Mouse (Mus musculus): ENCODE measurements around the gene Serpine2.

The Serpine2 gene

DNA sequence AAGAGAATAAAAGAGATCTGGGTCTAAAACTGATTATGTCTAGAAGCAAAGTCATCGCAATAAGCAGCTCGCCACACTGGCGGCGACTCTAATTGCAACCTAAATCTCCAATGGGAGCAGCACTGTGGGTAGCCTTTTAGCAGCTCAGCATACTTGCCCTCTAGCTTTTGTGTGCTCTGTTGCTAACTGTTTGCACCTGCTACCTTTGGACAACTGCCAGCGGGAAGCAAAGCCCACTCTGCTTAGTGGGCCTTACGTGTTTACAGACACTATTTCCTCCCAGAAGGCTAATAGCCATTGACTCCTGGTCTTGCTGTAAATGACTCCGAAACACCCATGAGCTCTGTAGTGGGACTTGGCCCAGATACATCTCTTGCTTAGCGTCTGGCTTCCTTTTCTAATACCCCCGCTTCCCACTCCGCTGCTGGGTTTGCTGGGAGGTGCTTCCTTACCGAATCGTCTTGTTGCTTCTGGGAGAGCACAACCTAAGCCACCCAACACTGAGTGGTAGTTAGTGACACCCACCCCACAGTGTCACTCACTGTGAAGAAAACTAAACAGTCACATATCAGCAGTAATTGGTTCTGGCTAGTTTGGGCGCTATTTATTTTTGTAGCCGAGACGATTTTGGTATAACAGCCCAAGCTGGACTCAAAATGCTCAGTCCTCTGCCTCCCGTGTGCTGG is 28.1 kb downstream of the Serpine2 start:
- TF ChIP-seq GATA4 (IDR thresholded peaks at IDR 0.05; ENCODE audit: insufficient replicate concordance, low read length): no peak

DNA sequence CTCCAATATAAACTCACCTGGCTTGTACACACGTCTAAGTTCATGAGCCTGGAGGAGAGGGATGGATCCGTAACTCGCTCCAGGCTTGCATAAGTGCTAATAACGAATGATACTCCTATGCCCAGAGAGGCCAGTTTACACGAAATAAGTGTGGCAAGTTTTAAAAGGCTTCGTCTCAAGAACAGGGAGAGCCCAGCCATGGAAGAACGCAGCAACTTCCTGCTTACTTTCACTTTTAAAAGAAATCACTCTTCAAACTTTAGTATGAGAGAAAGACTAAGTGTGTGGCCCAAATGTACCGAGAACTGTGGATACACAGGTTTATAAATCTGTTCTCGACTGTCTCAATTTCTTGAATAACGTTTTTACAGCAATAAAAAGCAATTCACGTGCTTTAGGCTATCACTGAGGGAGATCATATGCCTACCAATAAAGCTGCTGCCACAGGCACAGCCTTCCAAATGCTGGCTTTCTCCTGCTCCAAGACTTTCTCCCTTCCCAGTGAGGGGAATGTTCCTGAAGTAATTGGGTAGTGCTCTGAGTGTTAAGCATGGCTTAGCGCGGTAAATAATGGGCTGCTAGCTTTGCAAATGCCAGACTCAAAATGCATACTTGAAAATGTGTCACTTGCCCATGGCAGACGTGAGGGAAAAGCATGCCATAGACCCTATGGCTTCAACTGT is 36.9 kb downstream of the Serpine2 start:
- no peak for TF ChIP-seq GATA4 (IDR thresholded peaks at IDR 0.05; ENCODE audit: insufficient replicate concordance, low read length)

DNA sequence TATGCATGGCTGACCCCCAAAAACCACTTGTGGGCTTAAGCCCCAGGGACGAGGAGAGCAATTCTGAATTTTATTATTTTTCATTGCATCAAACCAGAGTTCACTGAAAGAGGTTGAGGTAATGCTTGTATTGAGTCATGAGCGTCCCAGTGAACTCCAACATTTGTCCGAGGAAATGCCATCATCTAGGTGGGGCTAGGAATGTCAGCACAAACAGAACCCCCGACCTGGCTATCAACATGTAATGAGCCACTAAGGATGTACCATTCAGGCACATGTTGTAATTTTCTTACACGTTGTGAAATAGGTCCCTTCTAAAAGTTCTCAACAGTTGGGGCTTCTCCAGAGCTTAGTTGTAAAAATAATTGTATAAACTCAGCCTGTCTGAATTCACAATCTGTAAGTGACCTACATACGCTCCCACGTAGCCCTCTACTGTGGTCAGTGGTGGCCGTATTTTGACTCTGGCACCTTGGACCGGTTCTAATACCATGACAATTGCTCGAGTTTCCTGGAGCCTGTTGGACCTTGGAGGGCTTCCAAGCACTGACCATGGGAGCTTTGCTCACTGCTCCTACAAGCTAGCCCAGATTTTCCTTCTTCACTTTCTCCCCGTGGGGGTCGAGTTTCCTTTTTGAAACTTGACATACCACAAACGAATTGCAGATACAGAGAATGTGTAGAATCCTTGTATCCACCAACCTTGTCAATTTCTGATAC is 38.0 kb downstream of the Serpine2 start:
- no peak for TF ChIP-seq GATA4 (IDR thresholded peaks at IDR 0.05; ENCODE audit: insufficient replicate concordance, low read length)

DNA sequence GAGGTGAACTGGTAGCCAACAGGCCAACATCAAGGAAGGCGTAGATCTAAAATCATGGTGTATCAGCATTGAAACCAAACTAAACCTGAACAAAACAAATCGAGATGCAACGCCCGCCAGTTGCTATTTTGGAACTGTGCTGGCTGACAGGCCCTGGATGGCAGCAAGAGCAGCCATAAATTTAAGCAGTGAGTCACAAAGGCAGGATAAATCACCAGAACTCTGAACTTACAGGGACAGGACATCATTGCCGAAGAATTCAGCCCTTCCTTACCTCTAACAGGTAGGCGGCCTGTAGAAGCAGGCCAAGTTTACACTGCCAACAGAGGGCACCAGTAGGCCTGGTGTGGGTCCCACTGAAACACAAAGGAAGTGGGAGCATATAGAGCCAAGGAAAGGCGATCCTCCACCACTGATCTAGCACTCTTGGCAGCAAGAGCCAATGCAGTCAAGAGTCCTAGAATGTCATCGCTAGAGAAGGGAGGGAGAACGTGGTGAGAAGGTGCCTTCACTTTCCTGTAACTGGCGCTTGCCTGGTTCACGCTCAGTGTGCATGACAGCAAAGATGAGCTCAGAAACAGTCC is 41.6 kb downstream of the Serpine2 start:
- TF ChIP-seq GATA4 (IDR thresholded peaks at IDR 0.05; ENCODE audit: insufficient replicate concordance, low read length): no peak

DNA sequence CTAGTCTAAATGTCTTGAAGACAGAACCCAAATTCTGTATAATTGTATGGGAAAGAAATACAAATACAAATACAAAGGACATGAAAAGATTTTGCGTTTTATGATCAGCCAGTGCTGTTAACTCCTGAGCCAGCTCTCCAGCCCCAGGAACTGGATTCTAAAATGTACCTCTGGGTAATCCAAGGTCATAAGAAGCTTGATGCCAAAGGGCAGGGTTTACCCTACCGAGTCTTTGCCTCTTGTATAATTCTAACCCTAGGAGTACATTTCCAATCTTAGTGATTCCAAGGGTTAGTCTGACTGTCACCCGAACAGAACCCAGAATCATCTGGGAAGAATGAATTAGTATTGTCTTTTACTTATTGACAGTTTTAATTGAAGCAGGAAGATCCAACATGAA is 45.5 kb downstream of the Serpine2 start:
- TF ChIP-seq GATA4 (IDR thresholded peaks at IDR 0.05; ENCODE audit: insufficient replicate concordance, low read length): no peak

DNA sequence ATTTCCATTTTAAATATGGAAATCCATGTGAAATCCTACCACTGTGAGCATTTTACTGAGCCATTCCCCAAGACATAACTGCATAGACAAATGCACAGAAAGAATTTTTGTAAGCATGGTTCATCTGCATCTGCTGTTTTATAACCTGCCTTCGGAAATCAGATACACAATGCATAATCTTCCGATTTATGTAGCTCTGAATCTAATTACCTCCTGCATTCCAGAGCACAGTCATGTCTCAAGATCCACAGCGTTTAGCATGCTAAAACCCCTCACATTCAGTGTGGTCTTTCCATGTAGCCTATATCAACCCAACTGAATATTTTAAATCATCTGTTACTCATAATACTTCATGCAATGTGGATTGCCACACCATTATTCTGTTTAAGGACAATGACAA is 51.5 kb downstream of the Serpine2 start:
- TF ChIP-seq GATA4 (IDR thresholded peaks at IDR 0.05; ENCODE audit: insufficient replicate concordance, low read length): no peak

DNA sequence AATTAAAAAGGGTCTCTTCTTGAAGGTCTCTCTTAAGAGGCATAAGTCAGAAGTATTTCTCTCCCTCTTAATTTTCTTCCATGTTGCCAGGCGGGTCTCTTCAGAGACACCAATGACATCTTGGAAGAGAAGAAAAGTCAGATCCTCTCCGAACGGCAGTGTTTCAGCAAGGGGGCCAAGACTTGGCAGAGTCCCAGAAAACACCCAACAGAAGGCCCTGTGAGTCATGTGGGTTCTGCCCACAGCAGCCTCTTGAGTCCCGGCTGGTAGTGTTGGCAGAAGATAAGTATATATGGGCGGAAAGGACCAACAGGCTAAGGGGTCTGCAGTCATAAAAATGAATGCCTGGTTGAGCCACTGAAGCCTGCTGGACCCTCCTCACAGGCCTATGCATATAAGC is 54.1 kb downstream of the Serpine2 start:
- no peak for TF ChIP-seq GATA4 (IDR thresholded peaks at IDR 0.05; ENCODE audit: insufficient replicate concordance, low read length)

DNA sequence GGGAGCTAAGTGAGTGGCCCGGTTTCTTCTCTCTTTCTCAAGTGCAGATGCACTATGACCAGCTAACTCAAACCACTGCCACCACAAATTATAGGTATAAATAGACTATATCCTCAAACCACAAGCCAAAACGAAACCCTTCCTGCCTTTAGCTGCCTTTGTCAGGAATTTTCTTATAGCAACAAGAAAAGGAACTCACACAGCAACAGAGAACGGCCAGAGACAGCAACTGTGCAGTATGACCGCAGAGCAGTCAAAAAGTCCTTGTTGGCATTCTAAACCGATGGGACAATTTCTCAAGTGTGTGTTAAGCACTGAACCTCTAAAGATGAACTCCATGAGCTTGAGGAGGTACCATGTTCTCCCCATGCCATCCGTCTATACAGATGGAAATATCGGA is 57.4 kb downstream of the Serpine2 start:
- TF ChIP-seq GATA4 (IDR thresholded peaks at IDR 0.05; ENCODE audit: insufficient replicate concordance, low read length): no peak

DNA sequence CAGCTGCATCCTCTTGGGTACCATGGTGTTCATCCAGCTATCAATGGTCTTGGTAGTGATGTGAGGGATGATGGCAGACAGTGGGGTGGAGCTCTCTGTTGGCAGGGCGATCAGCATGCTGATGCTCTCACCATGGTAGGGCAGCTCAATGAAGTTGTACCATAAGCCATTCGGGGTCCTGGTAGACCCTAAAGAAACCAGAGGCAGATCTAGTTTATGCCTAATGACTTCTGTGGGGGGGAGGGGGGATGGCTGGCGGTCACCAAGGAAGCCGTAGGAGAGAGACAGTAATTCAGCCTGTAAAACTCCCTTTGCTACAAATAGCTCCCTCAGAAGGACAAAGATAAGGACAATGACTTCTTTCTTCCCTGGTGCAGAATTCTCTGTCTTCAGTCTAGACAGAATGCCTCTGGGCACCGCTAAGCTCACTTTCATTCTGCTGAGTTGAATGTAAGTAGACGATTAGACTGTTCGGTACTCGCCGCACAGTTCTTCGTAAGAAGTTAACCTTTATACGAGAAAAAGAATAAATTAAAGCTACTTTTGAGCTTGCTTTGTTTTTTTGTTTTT is 58.0 kb downstream of the Serpine2 start:
- no peak for TF ChIP-seq GATA4 (IDR thresholded peaks at IDR 0.05; ENCODE audit: insufficient replicate concordance, low read length)

DNA sequence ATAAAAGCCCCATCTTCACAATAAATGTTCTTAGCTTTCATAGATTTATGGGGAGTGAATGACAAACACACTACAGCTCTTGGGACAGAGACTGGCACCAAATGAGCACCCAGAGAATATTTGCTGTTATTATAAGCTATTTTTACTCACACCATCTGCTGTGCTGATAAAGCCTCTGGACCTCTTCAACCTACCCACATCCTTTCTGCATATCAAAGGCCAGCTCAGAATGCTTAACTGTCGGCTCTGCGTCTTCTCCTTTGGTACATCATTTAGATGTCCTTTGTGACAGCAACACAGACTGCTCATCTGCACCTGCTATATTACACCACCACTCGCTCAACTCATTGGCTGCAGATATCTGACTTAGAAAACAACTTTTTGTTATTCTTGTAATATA is 63.9 kb downstream of the Serpine2 start:
- TF ChIP-seq GATA4 (IDR thresholded peaks at IDR 0.05; ENCODE audit: insufficient replicate concordance, low read length): no peak

DNA sequence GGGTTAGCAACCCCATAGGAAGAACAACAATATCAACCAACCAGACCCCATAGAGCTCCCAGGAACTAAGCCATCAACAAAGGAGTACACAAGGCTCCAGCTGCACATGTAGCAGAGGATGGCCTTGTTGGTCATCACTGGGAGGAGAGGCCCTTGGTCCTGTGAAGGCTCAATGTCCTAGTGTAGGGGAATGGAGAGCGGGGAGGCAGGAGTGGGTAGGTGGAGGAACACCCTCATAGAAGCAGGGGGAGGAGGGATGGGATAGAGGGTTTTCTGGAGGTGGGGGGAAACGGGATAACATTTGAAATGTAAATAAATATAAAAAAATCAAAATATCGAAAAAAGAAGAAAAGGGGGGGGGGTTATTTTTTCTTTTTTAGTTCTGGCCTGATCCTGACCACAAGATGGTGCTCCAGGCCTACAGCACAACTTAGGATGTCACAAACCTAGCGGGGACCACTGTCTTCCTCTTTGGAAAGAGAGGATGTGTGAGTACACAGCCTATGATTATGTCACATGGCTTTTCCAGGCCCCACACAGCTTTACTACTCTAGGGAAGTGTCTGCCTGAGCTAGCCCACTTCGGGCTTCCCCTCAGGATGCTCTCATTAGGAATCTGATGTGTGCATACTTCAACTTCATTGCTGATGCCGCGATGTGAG is 74.6 kb downstream of the Serpine2 start:
- no peak for TF ChIP-seq GATA4 (IDR thresholded peaks at IDR 0.05; ENCODE audit: insufficient replicate concordance, low read length)

DNA sequence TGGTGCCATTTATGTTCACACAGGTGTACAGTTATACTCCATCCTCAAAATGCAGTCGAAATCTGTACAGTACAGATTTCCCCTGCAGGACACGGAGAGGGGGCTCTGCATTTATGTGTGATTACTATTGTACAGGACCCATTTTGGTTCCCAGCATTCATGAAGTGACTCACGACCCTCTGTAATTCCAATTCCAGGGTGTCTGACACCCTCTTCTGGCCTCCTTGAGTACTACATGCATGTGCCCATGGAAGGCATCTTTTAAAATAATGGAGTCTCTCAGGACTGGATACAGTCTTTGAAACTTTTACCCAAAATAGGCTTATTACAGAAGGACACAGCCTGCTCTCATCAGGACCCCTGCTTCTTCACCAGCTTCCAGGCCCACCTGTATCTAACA is 78.5 kb downstream of the Serpine2 start:
- no peak for TF ChIP-seq GATA4 (IDR thresholded peaks at IDR 0.05; ENCODE audit: insufficient replicate concordance, low read length)

DNA sequence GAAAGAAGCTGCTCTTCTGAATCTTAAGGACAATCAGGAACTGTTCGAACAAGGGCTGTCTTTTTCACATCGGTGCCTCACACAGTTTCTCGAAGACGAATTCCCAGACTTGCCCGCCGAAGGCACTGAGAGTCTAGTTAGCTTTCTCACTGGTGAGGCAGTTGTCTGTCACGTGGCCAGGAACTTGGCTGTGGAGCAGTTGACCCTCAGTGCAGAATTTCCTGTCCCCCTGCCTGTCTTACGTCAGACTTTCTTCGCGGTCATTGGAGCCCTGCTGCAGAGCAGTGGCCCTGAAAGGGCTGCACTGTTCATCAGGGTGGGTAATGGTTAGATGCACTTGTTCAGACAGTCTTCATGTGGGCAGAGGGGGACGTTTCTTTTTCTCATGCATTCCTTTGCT is 83.0 kb downstream of the Serpine2 start:
- no peak for TF ChIP-seq GATA4 (IDR thresholded peaks at IDR 0.05; ENCODE audit: insufficient replicate concordance, low read length)

DNA sequence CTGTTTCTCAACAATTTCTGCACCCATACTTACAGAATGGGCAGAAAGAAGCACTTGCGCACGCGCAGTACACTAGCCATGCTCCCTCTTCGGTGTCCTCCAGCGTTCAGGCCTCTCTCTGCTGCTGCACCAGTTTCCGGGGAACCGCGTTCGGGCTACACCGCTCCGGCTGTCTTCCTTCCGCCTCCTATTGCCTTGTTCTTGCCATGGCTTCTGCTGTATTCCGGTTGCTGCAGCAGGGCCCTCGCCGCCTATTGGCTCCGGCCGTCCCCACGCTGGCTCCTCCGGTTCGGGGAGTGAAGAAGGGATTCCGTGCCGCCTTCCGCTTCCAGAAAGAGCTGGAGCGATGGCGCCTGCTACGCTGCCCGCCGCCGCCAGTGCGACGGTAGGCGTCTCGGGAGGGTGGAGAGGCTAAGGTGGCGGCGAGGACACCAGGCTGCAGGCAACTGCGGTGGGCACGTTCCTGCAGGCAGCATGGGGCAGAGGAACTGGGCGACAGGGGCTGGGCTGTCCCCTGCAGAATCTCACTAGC is 85.0 kb downstream of the Serpine2 start, which contains the start of the genes Mrpl44 and Wdfy1:
Gene Mrpl44, plus strand, starts transcription at position 92 of the 532 bp plus-strand sequence.
Gene Wdfy1, minus strand, starts transcription at position 217 of the 532 bp plus-strand sequence.
- peak; percentile 62; the same call in 1 of the 2 replicates for TF ChIP-seq GATA4 (IDR thresholded peaks at IDR 0.05; ENCODE audit: insufficient replicate concordance, low read length)

All from liver, adult (tissue).